Mouse (Mus musculus) heart, embryonic 14.5 days (tissue): ENCODE data around the gene Cdyl2. TPM values are rescaled to one million over a fixed set of nuclear protein-coding genes. Genes with fewer than 3 reads are reported as not detected.
A peak's percentile ranks its signal among the peaks of the same experiment; 100 is the strongest.

Experiments
- ATAC-seq: fragments of 200-750 bp; cut with Nextera tagmentation; 2 replicates; pipeline ENCODE4 v1.8.0; 2017; ENCODE audit warnings: low read depth, moderate TSS enrichment; ENCODE audit not compliant: insufficient number of reproducible peaks, insufficient read depth, low FRiP score
- H3K27ac ChIP-seq, 2 experiments: fragments of 200-500 bp in 1 of 2; fragments of 300-500 bp in 1 of 2; sonication (generic) in 1 of 2; replicated peaks in 1 of 2; 2 replicates each; pipeline ENCODE4 v1.5.1; 2012 to 2014; ENCODE audit warnings: low read depth in 2 of 2, low read length in 2 of 2, control low read depth in 1 of 2, mild to moderate bottlenecking in 1 of 2, mixed read lengths in 1 of 2; ENCODE audit not compliant: control insufficient read depth in 1 of 2, insufficient read depth in 1 of 2
- H3K27me3 ChIP-seq: fragments of 300-500 bp; sonication (generic); 2 replicates; pipeline ENCODE4 v1.6.1; 2014; ENCODE audit warnings: mild to moderate bottlenecking, low read length, control low read depth; ENCODE audit not compliant: control insufficient read depth, insufficient read depth
- H3K36me3 ChIP-seq: fragments of 300-500 bp; sonication (generic); 2 replicates; pipeline ENCODE4 v1.6.1; 2014; ENCODE audit warnings: mild to moderate bottlenecking, control low read depth, low read length, mixed read lengths; ENCODE audit not compliant: control insufficient read depth, insufficient read depth
- H3K4me1 ChIP-seq, 2 experiments: fragments of 200-500 bp in 1 of 2; fragments of 300-500 bp in 1 of 2; sonication (generic) in 1 of 2; 2 replicates each; pipeline ENCODE4 v1.6.1; 2012 to 2014; ENCODE audit warnings: low read length in 2 of 2, control low read depth in 1 of 2, mixed read lengths in 1 of 2; ENCODE audit not compliant: control insufficient read depth in 2 of 2, insufficient read depth in 2 of 2
- H3K4me2 ChIP-seq: fragments of 300-500 bp; sonication (generic); 2 replicates; pipeline ENCODE4 v1.6.1; 2014; ENCODE audit warnings: mild to moderate bottlenecking, low read length
- H3K4me3 ChIP-seq, 2 experiments: fragments of 200-500 bp in 1 of 2; fragments of 300-500 bp in 1 of 2; sonication (generic) in 1 of 2; 2 replicates each; pipeline ENCODE4 v1.5.1; 2012 to 2014; ENCODE audit warnings: low read length in 2 of 2, mild to moderate bottlenecking in 2 of 2, control low read depth in 1 of 2, low read depth in 1 of 2, moderate library complexity in 1 of 2; ENCODE audit not compliant: control insufficient read depth in 1 of 2, insufficient read depth in 1 of 2
- H3K9ac ChIP-seq: fragments of 300-500 bp; sonication (generic); 2 replicates; pipeline ENCODE4 v1.6.1; 2014; ENCODE audit warnings: mild to moderate bottlenecking, low read length
- H3K9me3 ChIP-seq: fragments of 300-500 bp; sonication (generic); 2 replicates; pipeline ENCODE4 v1.6.1; 2016; ENCODE audit warnings: low read length, control low read depth; ENCODE audit not compliant: control insufficient read depth
- WGBS: fragments of 180-500 bp; shearing (Covaris S2); extraction: QIAGEN DNeasy Blood & Tissue Kit; methylation state at CpG from one replicate; pipeline ENCODE4 v1.1.7; 2014; 5-methylcytosine and 5-hydroxymethylcytosine counted together
- polyA plus RNA-seq: library from polyadenylated mRNA; unstranded; fragments of >200 nt; fragmentation: Nextera tagmentation; extraction: Ambion mirVana; gene quantifications from 2 replicates; pipeline ENCODE4 v1.2.1, GENCODE M21; 2014

Gene Cdyl2
- polyA plus RNA-seq, 1 experiment from 2014 or later = 5.1 TPM

DNA sequence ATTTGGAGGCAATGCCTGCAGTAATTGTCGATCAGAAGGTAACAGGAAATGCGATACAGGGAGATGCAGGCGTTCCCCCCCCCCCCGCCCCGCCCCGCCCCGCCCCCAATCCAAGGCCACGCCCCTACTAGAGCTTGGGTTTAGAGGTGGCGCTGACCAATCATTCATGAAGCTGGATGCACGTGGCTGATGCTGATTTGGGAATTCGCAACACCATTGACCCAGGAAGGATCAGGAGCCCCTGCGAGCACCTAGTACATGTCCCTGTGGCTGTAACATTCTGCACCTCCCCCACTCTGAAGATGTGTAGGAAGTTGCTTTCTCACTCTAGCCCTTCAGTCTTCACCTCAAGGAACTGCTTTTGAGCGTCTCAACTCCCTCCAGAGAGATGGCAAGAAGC, 126.6 kb downstream of the Cdyl2 start:
- WGBS = 41% methylated on average over 13 of the region's 13 CpGs
- Histone ChIP-seq H3K4me1 (no peaks in the 10 kb centered on the region), H3K36me3 (no peaks in the 10 kb centered on the region), H3K9me3 (peaks cover 8% of the 10 kb centered on the region; the same call in 1 of the 2 replicates), H3K4me3 (no peak overlapping the region), H3K9ac (no peak overlapping the region), H3K27me3 (no peaks in the 10 kb centered on the region), H3K4me2 (no peak overlapping the region), H3K27ac (no peak overlapping the region)
- ATAC-seq = no peak

- Histone ChIP-seq H3K9me3 (peaks cover 8% of the 10 kb centered on the region; the same call in 1 of the 2 replicates), H3K9ac (no peak overlapping the region), H3K36me3 (no peaks in the 10 kb centered on the region), H3K4me2 (no peak overlapping the region), H3K27me3 (no peaks in the 10 kb centered on the region), H3K27ac (no peak overlapping the region), H3K4me3 (no peak overlapping the region), H3K4me1 (no peaks in the 10 kb centered on the region)
- ATAC-seq = no peak
- 84% methylated on average over 4 of the region's 4 CpGs for WGBS
Observed at GRCm38 (mm10) chr8:116602806-116603205, 130.0 kb downstream of the Cdyl2 start.

DNA sequence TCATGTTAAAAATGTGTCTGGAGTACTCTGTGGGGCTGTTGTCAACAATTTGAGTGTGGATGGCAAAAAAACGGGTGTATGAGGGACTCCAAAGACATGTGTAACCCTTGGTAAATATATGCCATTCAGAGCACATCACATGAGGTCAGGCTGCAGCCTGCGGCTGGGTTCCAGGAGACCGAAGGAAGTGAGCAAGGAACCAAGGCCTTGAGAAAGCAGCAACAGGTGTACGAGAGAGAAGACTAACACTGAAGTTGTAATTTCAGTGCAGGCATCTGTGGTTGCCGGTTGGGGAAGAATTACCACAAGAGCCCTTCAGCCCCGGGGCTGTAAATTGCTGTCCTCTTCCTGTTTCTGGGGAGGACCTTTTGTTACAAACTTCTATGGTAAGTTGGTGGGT, 133.1 kb downstream of the Cdyl2 start:
- ATAC-seq = no peak
- no peaks in the 10 kb centered on the region for H3K27me3 ChIP-seq
- H3K4me2 ChIP-seq = no peak overlapping the region
- H3K9ac ChIP-seq = no peak overlapping the region
- H3K27ac ChIP-seq = no peak overlapping the region
- H3K4me1 ChIP-seq = no peaks in the 10 kb centered on the region
- peaks cover 8% of the 10 kb centered on the region; the same call in 1 of the 2 replicates for H3K9me3 ChIP-seq
- WGBS = 79% methylated on average over 6 of the region's 6 CpGs
- H3K36me3 ChIP-seq = no peaks in the 10 kb centered on the region
- H3K4me3 ChIP-seq = no peak overlapping the region

- Histone ChIP-seq H3K9me3 (no peaks in the 10 kb centered on the region), H3K4me1 (0 out of 4 replicates have a peak, but pooled peaks cover 0 to 2% of the 10 kb centered on the region in 2 experiments), H3K27me3 (no peaks in the 10 kb centered on the region), H3K27ac (no peak overlapping the region), H3K36me3 (no peaks in the 10 kb centered on the region), H3K9ac (no peak overlapping the region), H3K4me3 (no peak overlapping the region), H3K4me2 (no peak overlapping the region)
- ATAC-seq = no peak
- WGBS = 76% methylated on average over 10 of the region's 10 CpGs
Observed at GRCm38 (mm10) chr8:116591226-116591625, 141.6 kb downstream of the Cdyl2 start.

- Histone ChIP-seq H3K9me3 (no peaks in the 10 kb centered on the region), H3K27ac (no peak overlapping the region), H3K36me3 (no peaks in the 10 kb centered on the region), H3K4me2 (no peak overlapping the region), H3K9ac (no peak overlapping the region), H3K4me3 (no peak overlapping the region), H3K27me3 (no peaks in the 10 kb centered on the region), H3K4me1 (0 out of 4 replicates have a peak, but pooled peaks cover 0 to 2% of the 10 kb centered on the region in 2 experiments)
- WGBS = 69% methylated on average over 4 of the region's 4 CpGs
- ATAC-seq = no peak
Observed at GRCm38 (mm10) chr8:116590546-116590945, 142.2 kb downstream of the Cdyl2 start.

GRCm38 (mm10) chr8:116590106-116590505, 142.7 kb downstream of the Cdyl2 start:
- Histone ChIP-seq H3K27ac (no peak overlapping the region), H3K4me1 (0 out of 4 replicates have a peak, but pooled peaks cover 0 to 2% of the 10 kb centered on the region in 2 experiments), H3K9ac (no peak overlapping the region), H3K36me3 (no peaks in the 10 kb centered on the region), H3K9me3 (no peaks in the 10 kb centered on the region), H3K4me2 (no peak overlapping the region), H3K27me3 (no peaks in the 10 kb centered on the region), H3K4me3 (no peak overlapping the region)
- 71% methylated on average over 14 of the region's 14 CpGs for WGBS
- no peak for ATAC-seq

DNA sequence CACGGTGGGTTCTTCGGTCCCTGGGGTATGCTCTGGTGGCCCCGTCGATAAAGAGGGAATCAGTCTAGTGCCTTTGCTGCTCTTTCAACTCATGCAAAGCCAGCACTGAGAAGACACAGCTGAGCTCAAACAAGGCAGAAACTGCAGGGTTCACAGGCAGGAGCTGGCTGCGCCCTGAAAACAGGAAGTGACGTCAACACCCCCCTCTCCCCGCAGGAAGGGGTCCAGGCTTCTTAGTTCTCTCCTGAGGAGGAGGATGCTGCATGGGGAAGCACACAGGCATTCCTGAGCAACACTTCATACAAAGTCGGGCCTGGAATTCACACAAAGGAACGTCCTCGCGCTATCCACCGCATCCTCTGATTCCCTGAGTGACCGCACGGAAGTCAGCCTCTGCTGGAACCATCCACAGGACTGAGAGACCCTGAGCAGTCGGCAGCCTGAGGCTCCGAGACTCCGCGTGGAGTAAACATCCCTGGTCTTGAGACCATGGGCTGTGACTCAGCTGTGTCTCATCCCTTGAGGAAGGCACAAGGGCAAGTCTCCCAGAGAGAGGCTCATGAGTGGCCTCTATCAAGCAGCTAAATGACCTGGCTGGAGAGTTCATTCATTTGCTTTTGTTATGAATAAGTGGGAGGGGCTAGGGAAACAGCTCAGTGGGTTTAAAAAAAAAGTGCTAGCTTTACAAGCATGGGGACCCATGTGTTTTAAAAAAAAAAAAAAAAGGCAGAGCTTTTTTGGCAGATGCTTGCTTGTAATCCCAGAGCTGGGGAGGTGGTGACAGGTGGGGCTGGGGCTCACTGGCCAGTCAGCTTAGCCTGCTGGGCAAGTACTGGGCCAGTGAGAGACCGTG, 144.9 kb downstream of the Cdyl2 start:
- H3K27ac ChIP-seq = no peak overlapping the region; a peak in 1 of 4 replicates
- ATAC-seq = no peak
- no peaks in the 10 kb centered on the region for H3K36me3 ChIP-seq
- peak overlapping the region; percentile 21; the same call in 1 of the 2 replicates for H3K4me2 ChIP-seq
- 78% methylated on average over 19 of the region's 19 CpGs for WGBS
- 0 out of 4 replicates have a peak, but pooled peaks cover 0 to 2% of the 10 kb centered on the region in 2 experiments for H3K4me1 ChIP-seq
- no peaks in the 10 kb centered on the region for H3K27me3 ChIP-seq
- H3K4me3 ChIP-seq = no peak overlapping the region
- H3K9ac ChIP-seq = no peak overlapping the region
- no peaks in the 10 kb centered on the region for H3K9me3 ChIP-seq
